Mouse (Mus musculus) MEL (cell line): ENCODE results near the gene Gm3415. TPM values are rescaled to one million over a fixed set of nuclear protein-coding genes. Genes with fewer than 3 reads are reported as not detected.
"Not testable (repeated sequence)": the region's sequence is repeated elsewhere in the genome, so short reads cannot be mapped to it uniquely, and the experiment has no call there.

Experiments
- DNase-seq: peaks from one replicate; pipeline ENCODE4 v3.0.0; 2011; ENCODE audit warnings: low read depth, low spot score
- H3K27ac ChIP-seq: 2 replicates; pipeline ENCODE4 v1.5.1; 2012; ENCODE audit warnings: low read depth, mild to moderate bottlenecking, control low read depth, low read length, moderate library complexity; ENCODE audit not compliant: control insufficient read depth
- H3K27me3 ChIP-seq, 2 experiments: fragments of 150-350 bp in 1 of 2; sonication (generic) in 1 of 2; 2 replicates each; pipeline ENCODE4 v1.6.1; 2012; ENCODE audit warnings: low read length in 2 of 2, mild to moderate bottlenecking in 2 of 2, improper control_type of control experiment in 1 of 2, moderate library complexity in 1 of 2; ENCODE audit not compliant: insufficient read depth in 2 of 2, control insufficient read depth in 1 of 2
- H3K36me3 ChIP-seq, 2 experiments: 2 replicates each; pipeline ENCODE4 v1.6.1; 2012 to 2014; ENCODE audit warnings: low read length in 2 of 2, improper control_type of control experiment in 1 of 2, inconsistent platforms in 1 of 2, mild to moderate bottlenecking in 1 of 2; ENCODE audit not compliant: insufficient read depth in 2 of 2, control insufficient read depth in 1 of 2
- H3K4me1 ChIP-seq, 2 experiments: fragments of 150-350 bp in 1 of 2; sonication (generic) in 1 of 2; 2 replicates each; pipeline ENCODE4 v1.6.1; 2012; ENCODE audit warnings: low read length in 2 of 2, improper control_type of control experiment in 1 of 2, mild to moderate bottlenecking in 1 of 2; ENCODE audit not compliant: insufficient read depth in 2 of 2, control insufficient read depth in 1 of 2
- H3K4me3 ChIP-seq, 2 experiments: fragments of 150-350 bp in 1 of 2; sonication (generic) in 1 of 2; 2 replicates each; pipeline ENCODE4 v1.5.1; 2012; ENCODE audit warnings: low read depth in 2 of 2, low read length in 2 of 2, mild to moderate bottlenecking in 2 of 2, moderate library complexity in 2 of 2, control low read depth in 1 of 2, improper control_type of control experiment in 1 of 2; ENCODE audit not compliant: control insufficient read depth in 1 of 2, insufficient read depth in 1 of 2
- H3K79me2 ChIP-seq: 2 replicates; pipeline ENCODE4 v1.6.1; 2012; ENCODE audit warnings: mild to moderate bottlenecking, low read length, moderate library complexity; ENCODE audit not compliant: control insufficient read depth, poor library complexity, insufficient read depth
- H3K9ac ChIP-seq: 2 replicates; pipeline ENCODE4 v1.6.1; 2012; ENCODE audit warnings: low read depth, mild to moderate bottlenecking, control low read depth, low read length, moderate library complexity; ENCODE audit not compliant: control insufficient read depth, poor library complexity, severe bottlenecking
- H3K9me3 ChIP-seq: fragments of 150-350 bp; sonication (generic); replicated peaks from 2 replicates; pipeline ENCODE4 v1.6.1; 2012; ENCODE audit warnings: mild to moderate bottlenecking, low read length, improper control_type of control experiment, moderate library complexity; ENCODE audit not compliant: insufficient read depth
- BHLHE40 ChIP-seq: IDR thresholded peaks from 2 replicates; pipeline ENCODE4 v1.6.1; 2012; ENCODE audit warnings: low read depth, mild to moderate bottlenecking, inconsistent platforms, low read length, improper control_type of control experiment, borderline replicate concordance
- CHD1 ChIP-seq: IDR thresholded peaks from 2 replicates; pipeline ENCODE4 v1.6.1; 2012; ENCODE audit warnings: low read depth, mild to moderate bottlenecking, inconsistent platforms, low read length, improper control_type of control experiment
- CTCF ChIP-seq, 3 experiments: IDR thresholded peaks in 2 of 3; conservative IDR thresholded peaks in 1 of 3; 2 replicates each; pipeline ENCODE4 v1.5.1; 2011 to 2012; ENCODE audit warnings: low read length in 3 of 3, low read depth in 2 of 3, mild to moderate bottlenecking in 2 of 3, improper control_type of control experiment in 1 of 3, inconsistent platforms in 1 of 3, mixed read lengths in 1 of 3, moderate library complexity in 1 of 3; ENCODE audit not compliant: control insufficient read depth in 1 of 3, insufficient read depth in 1 of 3, poor library complexity in 1 of 3, severe bottlenecking in 1 of 3
- E2F4 ChIP-seq: IDR thresholded peaks from 2 replicates; pipeline ENCODE4 v1.6.1; 2011; ENCODE audit warnings: low read depth, low read length, improper control_type of control experiment, borderline replicate concordance
- ELF1 ChIP-seq: IDR thresholded peaks from 2 replicates; pipeline ENCODE4 v1.6.1; 2014; ENCODE audit warnings: low read depth, mild to moderate bottlenecking, inconsistent platforms, low read length, improper control_type of control experiment, moderate library complexity
- GABPA ChIP-seq: IDR thresholded peaks from 2 replicates; pipeline ENCODE4 v1.6.1; 2012; ENCODE audit warnings: low read depth, mild to moderate bottlenecking, inconsistent platforms, low read length, improper control_type of control experiment, moderate library complexity
- GATA1 ChIP-seq: IDR thresholded peaks from 2 replicates; pipeline ENCODE4 v1.6.1; 2011; ENCODE audit warnings: low read depth, low read length, improper control_type of control experiment
- HCFC1 ChIP-seq: IDR thresholded peaks from 2 replicates; pipeline ENCODE4 v1.6.1; 2012; ENCODE audit warnings: low read depth, mild to moderate bottlenecking, inconsistent platforms, low read length, improper control_type of control experiment, moderate library complexity
- JUND ChIP-seq: IDR thresholded peaks from 2 replicates; pipeline ENCODE4 v1.6.1; 2011; ENCODE audit warnings: low read depth, mild to moderate bottlenecking, improper control_type of control experiment, low read length
- KAT2A ChIP-seq: conservative IDR thresholded peaks from 2 replicates; pipeline ENCODE4 v1.6.1; 2012; ENCODE audit warnings: low read depth, low read length, improper control_type of control experiment, inconsistent platforms
- MAFK ChIP-seq: IDR thresholded peaks from 2 replicates; pipeline ENCODE4 v1.6.1; 2011; ENCODE audit warnings: low read depth, mild to moderate bottlenecking, low read length, improper control_type of control experiment, borderline replicate concordance
- MAX ChIP-seq: IDR thresholded peaks from 2 replicates; pipeline ENCODE4 v1.6.1; 2011; ENCODE audit warnings: low read length, improper control_type of control experiment
- MAZ ChIP-seq: IDR thresholded peaks from 2 replicates; pipeline ENCODE4 v1.6.1; 2012; ENCODE audit warnings: low read depth, mild to moderate bottlenecking, inconsistent platforms, low read length, improper control_type of control experiment
- MEF2A ChIP-seq: IDR thresholded peaks from 2 replicates; pipeline ENCODE4 v1.6.1; 2014; ENCODE audit warnings: low read depth, mild to moderate bottlenecking, inconsistent platforms, low read length, improper control_type of control experiment; ENCODE audit not compliant: poor library complexity, insufficient replicate concordance, severe bottlenecking; ENCODE audit errors: extremely low read depth
- MYB ChIP-seq: IDR thresholded peaks from 2 replicates; pipeline ENCODE4 v1.6.1; 2011; ENCODE audit warnings: mild to moderate bottlenecking, low read depth, low read length, improper control_type of control experiment
- NRF1 ChIP-seq: IDR thresholded peaks from 2 replicates; pipeline ENCODE4 v1.6.1; 2014; ENCODE audit warnings: low read depth, mild to moderate bottlenecking, inconsistent platforms, low read length, improper control_type of control experiment, moderate library complexity; ENCODE audit not compliant: poor library complexity, insufficient read depth, severe bottlenecking
- POLR2A ChIP-seq, 2 experiments: IDR thresholded peaks; 2 replicates each; pipeline ENCODE4 v1.6.1; 2011 to 2012; ENCODE audit warnings: low read length in 2 of 2, mild to moderate bottlenecking in 2 of 2, control low read depth in 1 of 2, improper control_type of control experiment in 1 of 2, low read depth in 1 of 2, moderate library complexity in 1 of 2; ENCODE audit not compliant: control insufficient read depth in 1 of 2, insufficient read depth in 1 of 2, poor library complexity in 1 of 2
- POLR2AphosphoS5 ChIP-seq: IDR thresholded peaks from 2 replicates; pipeline ENCODE4 v1.6.1; 2012; ENCODE audit warnings: low read depth, borderline replicate concordance, mild to moderate bottlenecking, inconsistent platforms, low read length, moderate library complexity, mixed read lengths
- RAD21 ChIP-seq: IDR thresholded peaks from 2 replicates; pipeline ENCODE4 v1.6.1; 2011; ENCODE audit warnings: mild to moderate bottlenecking, low read depth, low read length, improper control_type of control experiment
- RCOR1 ChIP-seq: IDR thresholded peaks from 2 replicates; pipeline ENCODE4 v1.6.1; 2012; ENCODE audit warnings: low read depth, mild to moderate bottlenecking, inconsistent platforms, low read length, improper control_type of control experiment
- SIN3A ChIP-seq: IDR thresholded peaks from 2 replicates; pipeline ENCODE4 v1.6.1; 2012; ENCODE audit warnings: low read length, improper control_type of control experiment, inconsistent platforms
- SMC3 ChIP-seq: IDR thresholded peaks from 2 replicates; pipeline ENCODE4 v1.6.1; 2011; ENCODE audit warnings: low read depth, low read length, improper control_type of control experiment
- TCF12 ChIP-seq: IDR thresholded peaks from 2 replicates; pipeline ENCODE4 v1.6.1; 2014; ENCODE audit warnings: low read depth, mild to moderate bottlenecking, inconsistent platforms, low read length, improper control_type of control experiment, moderate library complexity
- USF1 ChIP-seq: IDR thresholded peaks from 2 replicates; pipeline ENCODE4 v1.6.1; 2014; ENCODE audit warnings: low read depth, mild to moderate bottlenecking, inconsistent platforms, low read length, improper control_type of control experiment, moderate library complexity
- USF2 ChIP-seq, 2 experiments: IDR thresholded peaks; 2 replicates each; pipeline ENCODE4 v1.6.1; 2011 to 2012; ENCODE audit warnings: improper control_type of control experiment in 2 of 2, low read length in 2 of 2, borderline replicate concordance in 1 of 2, inconsistent platforms in 1 of 2, low read depth in 1 of 2, mild to moderate bottlenecking in 1 of 2; ENCODE audit not compliant: insufficient read depth in 1 of 2
- ZC3H11A ChIP-seq: IDR thresholded peaks from 2 replicates; pipeline ENCODE4 v1.6.1; 2012; ENCODE audit warnings: low read depth, mild to moderate bottlenecking, inconsistent platforms, low read length, improper control_type of control experiment
- polyA plus RNA-seq, 2 experiments: library from polyadenylated mRNA; stranded (reverse) in 1 of 2; unstranded in 1 of 2; fragments of >175 nt in 1 of 2; fragments of >200 nt in 1 of 2; gene quantifications; 2 replicates each; pipeline versions ENCODE4 v1.2.1 to v1.2.4; 2012; ENCODE audit warnings: low replicate concordance in 2 of 2, low read depth in 1 of 2; ENCODE audit not compliant: insufficient read length in 2 of 2, insufficient read depth in 1 of 2, missing spikeins in 1 of 2
- total RNA-seq: library from RNA; depleted of rRNA; stranded (reverse); fragments of 300-350 nt; gene quantifications from 2 replicates; pipeline ENCODE4 v1.2.3, GENCODE M21; 2012

The Gm3415 gene
- total and polyA plus RNA-seq, 3 experiments: not detected

DNA sequence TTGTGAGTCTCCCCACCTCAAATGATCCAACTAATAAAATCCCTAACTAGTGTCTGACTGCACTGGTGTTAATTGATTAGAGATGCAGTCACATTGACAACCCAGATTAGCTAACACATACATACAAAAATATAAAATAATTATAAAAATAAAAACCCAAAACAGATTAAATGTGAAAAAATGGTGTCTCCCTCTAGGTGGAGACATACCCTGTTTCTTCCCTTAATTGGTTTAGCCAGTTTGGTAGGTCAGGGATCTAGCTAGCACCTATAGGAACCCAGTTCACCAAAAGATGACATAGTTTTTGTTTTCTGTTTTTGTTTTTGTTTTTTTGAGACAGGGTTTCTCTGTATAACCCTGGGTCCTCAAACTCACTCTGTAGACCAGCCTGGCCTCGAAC lies 8.3 kb downstream of the Gm3415 start (continued):
- TF ChIP-seq MEF2A (no peak), BHLHE40 (no peak), USF1 (no peak), E2F4 (no peak)

DNA sequence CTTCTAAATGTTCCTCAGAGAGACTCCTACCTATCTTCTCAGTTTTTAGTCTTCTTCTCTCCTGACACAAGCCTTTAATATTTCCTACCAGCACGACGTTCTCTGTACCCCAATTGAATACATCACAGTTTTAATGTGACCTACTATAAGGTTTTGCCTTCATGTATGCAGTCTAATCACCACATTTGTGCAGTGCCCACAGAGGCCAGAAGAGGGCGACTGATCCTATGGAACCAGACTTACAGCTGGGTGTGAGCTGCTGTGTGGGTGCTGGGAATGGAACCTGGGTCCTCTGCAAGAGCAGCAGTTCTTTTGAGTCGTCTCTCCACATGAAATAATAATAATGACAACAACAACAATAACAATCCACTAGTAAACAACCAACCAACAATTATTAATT lies 11.1 kb downstream of the Gm3415 start:
- H3K4me1 ChIP-seq: no peaks in the 10 kb centered on the region
- peak; percentile 53 for DNase-seq
- H3K4me3 ChIP-seq: no peak overlapping the region
- TF ChIP-seq MAX: no peak
- no peak for TF ChIP-seq SIN3A
- TF ChIP-seq TCF12: no peak
- no peak for TF ChIP-seq GATA1
- TF ChIP-seq RCOR1: no peak
- no peak for TF ChIP-seq E2F4
- TF ChIP-seq MAZ: no peak
- no peak for TF ChIP-seq KAT2A
- peak; percentile 26; the same call in 1 of the 2 replicates for TF ChIP-seq SMC3
- TF ChIP-seq USF2 (IDR thresholded peaks at IDR 0.05; ENCODE audit: borderline replicate concordance in 1 of 2, insufficient read depth in 1 of 2, low read depth in 1 of 2, low read length in 2 of 2): no peak
- TF ChIP-seq ELF1: no peak
- no peak for TF ChIP-seq CHD1
- no peak for TF ChIP-seq MAFK
- TF ChIP-seq GABPA: no peak
- peak; percentile 6; the same call in 1 of the 2 replicates for TF ChIP-seq RAD21
- TF ChIP-seq BHLHE40: no peak
- TF ChIP-seq JUND: no peak
- no peak for TF ChIP-seq POLR2AphosphoS5
- no peak for TF ChIP-seq NRF1
- no peak for TF ChIP-seq USF1
- no peak for TF ChIP-seq POLR2A (IDR thresholded peaks at IDR 0.05; ENCODE audit: control insufficient read depth in 1 of 2, insufficient read depth in 1 of 2, low read depth in 1 of 2, low read length in 2 of 2, poor library complexity in 1 of 2)
- no peak for TF ChIP-seq ZC3H11A
- no peak for TF ChIP-seq MYB
- TF ChIP-seq HCFC1: no peak
- peak; percentile 45 to 57 (median 50) for TF ChIP-seq CTCF (IDR thresholded peaks at IDR 0.05 in 2 of 3, conservative IDR thresholded peaks at IDR 0.05 in 1 of 3; ENCODE audit: control insufficient read depth in 1 of 3, insufficient read depth in 1 of 3, low read depth in 2 of 3, low read length in 3 of 3, poor library complexity in 1 of 3, severe bottlenecking in 1 of 3)
- TF ChIP-seq, all 39 proteins: peak for 3
- H3K9ac ChIP-seq: no peak overlapping the region
- no peaks in the 10 kb centered on the region for H3K27me3 ChIP-seq
- H3K9me3 ChIP-seq: no peaks in the 10 kb centered on the region
- no peaks in the 10 kb centered on the region for H3K36me3 ChIP-seq
- no peaks in the 10 kb centered on the region for H3K79me2 ChIP-seq
- H3K27ac ChIP-seq: no peak overlapping the region

DNA sequence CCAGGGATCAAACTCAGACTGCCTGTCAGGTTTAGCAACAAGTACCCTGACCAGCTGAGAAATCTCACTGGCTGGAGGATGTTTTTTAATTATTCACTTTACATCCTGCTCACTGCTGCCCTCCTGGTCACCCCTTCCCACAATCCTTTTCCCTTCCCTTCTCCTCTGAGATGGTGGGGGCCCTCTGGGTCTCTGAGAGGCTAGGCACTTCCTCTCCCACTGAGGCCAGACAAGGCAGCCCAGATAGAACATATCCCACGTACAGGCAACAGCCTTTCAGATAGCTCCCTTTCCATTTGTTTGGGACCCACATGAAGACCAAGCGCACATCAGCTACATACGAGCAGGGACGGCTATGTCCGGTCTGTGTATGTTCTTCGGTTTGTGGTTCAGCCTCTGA lies 14.2 kb downstream of the Gm3415 start:
- not testable (repeated sequence) for H3K9ac ChIP-seq

More for the DNA sequence above, 14.2 kb downstream of the Gm3415 start:
- not testable (repeated sequence) for H3K4me3 ChIP-seq, H3K36me3 ChIP-seq, H3K27ac ChIP-seq, H3K27me3 ChIP-seq, DNase-seq, H3K9me3 ChIP-seq, H3K79me2 ChIP-seq, H3K4me1 ChIP-seq
